Mouse (Mus musculus) CD8-positive naive resting alpha-beta T cell, adult 2 months (primary cell): Measurements from ENCODE around the gene 6030468B19Rik.

Experiments
- DNase-seq, 2 experiments: peaks; one replicate each; pipeline ENCODE4 v3.0.0; 2022; ENCODE audit warnings: low read depth in 2 of 2, low spot score in 2 of 2

Gene 6030468B19Rik

GRCm38 (mm10) chr11:117797511-117798159 lies at the start of gene 6030468B19Rik:
TSS of gene 6030468B19Rik (plus strand) at chr11:117797660.
- no peak for DNase-seq

- no peak for DNase-seq
These were observed 48.8 kb upstream of the 6030468B19Rik start for GRCm38 (mm10) chr11:117748628-117749027.

GRCm38 (mm10) chr11:117749414-117749813 lies 48.0 kb upstream of the 6030468B19Rik start:
- no peak for DNase-seq

- DNase-seq: no peak
These were observed 45.9 kb upstream of the 6030468B19Rik start for GRCm38 (mm10) chr11:117751544-117751943.

GRCm38 (mm10) chr11:117755891-117756290 lies 41.6 kb upstream of the 6030468B19Rik start:
- DNase-seq: no peak

- no peak for DNase-seq
These were observed 38.2 kb upstream of the 6030468B19Rik start for GRCm38 (mm10) chr11:117759267-117759666.

GRCm38 (mm10) chr11:117760374-117761119 lies 36.9 kb upstream of the 6030468B19Rik start:
- DNase-seq: no peak

GRCm38 (mm10) chr11:117761801-117762200 lies 35.7 kb upstream of the 6030468B19Rik start:
- no peak for DNase-seq

GRCm38 (mm10) chr11:117762246-117762645 lies 35.2 kb upstream of the 6030468B19Rik start:
- no peak for DNase-seq

GRCm38 (mm10) chr11:117764319-117764718 lies 33.1 kb upstream of the 6030468B19Rik start:
- DNase-seq: no peak

GRCm38 (mm10) chr11:117765361-117765760 lies 32.1 kb upstream of the 6030468B19Rik start:
- DNase-seq: no peak

- DNase-seq: no peak
These were observed 31.2 kb upstream of the 6030468B19Rik start for GRCm38 (mm10) chr11:117766275-117766674.

- no peak for DNase-seq
These were observed 28.5 kb upstream of the 6030468B19Rik start for GRCm38 (mm10) chr11:117768725-117769682.

- DNase-seq: no peak
These were observed 27.8 kb upstream of the 6030468B19Rik start for GRCm38 (mm10) chr11:117769683-117770047.

GRCm38 (mm10) chr11:117770407-117770806 lies 27.1 kb upstream of the 6030468B19Rik start:
- no peak for DNase-seq

- DNase-seq: no peak
These were observed 25.1 kb upstream of the 6030468B19Rik start for GRCm38 (mm10) chr11:117772352-117772751.

GRCm38 (mm10) chr11:117774925-117775324 lies 22.5 kb upstream of the 6030468B19Rik start:
- no peak for DNase-seq

- DNase-seq: no peak
These were observed 21.9 kb upstream of the 6030468B19Rik start for GRCm38 (mm10) chr11:117775540-117775939.

GRCm38 (mm10) chr11:117776085-117776792 lies 21.2 kb upstream of the 6030468B19Rik start:
- no peak for DNase-seq

GRCm38 (mm10) chr11:117777111-117777510 lies 20.3 kb upstream of the 6030468B19Rik start:
- DNase-seq: peak; percentile 49 to 57

GRCm38 (mm10) chr11:117778031-117778430 lies 19.4 kb upstream of the 6030468B19Rik start:
- no peak for DNase-seq
